Mouse (Mus musculus) ES-E14 (cell line): ENCODE data around the gene Oas1c. TPM values are rescaled to one million over a fixed set of nuclear protein-coding genes. Genes with fewer than 3 reads are reported as not detected.
A peak's percentile ranks its signal among the peaks of the same experiment; 100 is the strongest.
"Not testable (repeated sequence)": the region's sequence is repeated elsewhere in the genome, so short reads cannot be mapped to it uniquely, and the experiment has no call there.

Experiments used
- DNase-seq: peaks from one replicate; pipeline ENCODE4 v3.0.0-alpha.2; 2013; ENCODE audit warnings: low read depth, low spot score
- H3K27ac ChIP-seq: 2 replicates; pipeline ENCODE4 v1.5.1; 2012; ENCODE audit warnings: low read depth, mild to moderate bottlenecking, low read length, moderate library complexity, mixed read lengths; ENCODE audit not compliant: poor library complexity, insufficient read depth, severe bottlenecking
- H3K36me3 ChIP-seq: 2 replicates; pipeline ENCODE4 v1.6.1; 2012; ENCODE audit warnings: mild to moderate bottlenecking, low read length, moderate library complexity, mixed read lengths; ENCODE audit not compliant: control insufficient read depth, poor library complexity, insufficient read depth, severe bottlenecking
- H3K4me1 ChIP-seq, 2 experiments: fragments of 150-350 bp in 1 of 2; sonication (generic) in 1 of 2; 2 replicates each; pipeline ENCODE4 v1.6.1; 2012; ENCODE audit warnings: low read length in 2 of 2, mild to moderate bottlenecking in 1 of 2, mixed read lengths in 1 of 2; ENCODE audit not compliant: control insufficient read depth in 2 of 2, insufficient read depth in 2 of 2, poor library complexity in 1 of 2
- H3K4me3 ChIP-seq, 2 experiments: fragments of 150-350 bp in 1 of 2; sonication (generic) in 1 of 2; 2 replicates each; pipeline ENCODE4 v1.5.1; 2012; ENCODE audit warnings: low read length in 2 of 2, low read depth in 1 of 2, mild to moderate bottlenecking in 1 of 2, mixed read lengths in 1 of 2; ENCODE audit not compliant: insufficient read depth in 1 of 2, poor library complexity in 1 of 2, severe bottlenecking in 1 of 2
- H3K9ac ChIP-seq: 2 replicates; pipeline ENCODE4 v1.6.1; 2012; ENCODE audit warnings: low read depth, mild to moderate bottlenecking, low read length, mixed read lengths; ENCODE audit not compliant: poor library complexity, insufficient read depth, severe bottlenecking
- H3K9me3 ChIP-seq: fragments of 150-350 bp; sonication (generic); 2 replicates; pipeline ENCODE4 v1.6.1; 2012; ENCODE audit warnings: low read depth, mild to moderate bottlenecking, low read length; ENCODE audit not compliant: control insufficient read depth, insufficient read depth
- CHD2 ChIP-seq: IDR thresholded peaks from 2 replicates; pipeline ENCODE4 v1.6.1; 2014; ENCODE audit warnings: mild to moderate bottlenecking, low read depth, low read length, inconsistent platforms
- HCFC1 ChIP-seq: IDR thresholded peaks from 2 replicates; pipeline ENCODE4 v1.6.1; 2012; ENCODE audit warnings: low read length, inconsistent platforms, borderline replicate concordance; ENCODE audit not compliant: insufficient read depth
- MAFK ChIP-seq: IDR thresholded peaks from 2 replicates; pipeline ENCODE4 v1.6.1; 2014; ENCODE audit warnings: mild to moderate bottlenecking, low read depth, low read length, inconsistent platforms; ENCODE audit not compliant: insufficient read depth
- ZC3H11A ChIP-seq: IDR thresholded peaks from 2 replicates; pipeline ENCODE4 v1.6.1; 2012; ENCODE audit warnings: low read depth, mild to moderate bottlenecking, inconsistent platforms, low read length, borderline replicate concordance
- ZNF384 ChIP-seq: IDR thresholded peaks from 2 replicates; pipeline ENCODE4 v1.6.1; 2012; ENCODE audit warnings: low read depth, low read length, inconsistent platforms
- in situ Hi-C, 2 experiments: fragments of 600-800 bp; cut with MboI; formaldehyde crosslinking; loops; one replicate each; pipeline ENCODE4 v1.15.1; 2025; ENCODE audit warnings: low sequenced_read_pairs in 2 of 2, inconsistent platforms in 1 of 2; ENCODE audit not compliant: unreplicated experiment in 2 of 2
- total RNA-seq: library from RNA; depleted of rRNA; stranded (reverse); fragments of 300-350 nt; gene quantifications from 2 replicates; pipeline ENCODE4 v1.2.3, GENCODE M21; 2012

Gene Oas1c
- total RNA-seq, 1 experiment: 1.2 TPM

GRCm38 (mm10) chr5:120806458-120806857 is 5.9 kb downstream of the Oas1c start:
- H3K27ac ChIP-seq: no peak overlapping the region
- H3K4me1 ChIP-seq: peaks cover 4 to 6% of the 10 kb centered on the region in 2 experiments; a peak in 2 of 4 replicates
- no peak overlapping the region for H3K9ac ChIP-seq
- no peak overlapping the region for H3K4me3 ChIP-seq
- peak; percentile 78 for DNase-seq
- TF ChIP-seq ZNF384: no peak
- in situ Hi-C loops: no loop called here
- no peaks in the 10 kb centered on the region for H3K36me3 ChIP-seq
- no peaks in the 10 kb centered on the region for H3K9me3 ChIP-seq

GRCm38 (mm10) chr5:120803596-120803995 is 8.7 kb downstream of the Oas1c start:
- no peaks in the 10 kb centered on the region for H3K36me3 ChIP-seq
- in situ Hi-C loops: no loop called here
- no peak for TF ChIP-seq ZC3H11A
- no peak for TF ChIP-seq MAFK
- no peak for TF ChIP-seq ZNF384
- no peak for TF ChIP-seq HCFC1
- no peak for TF ChIP-seq CHD2
- DNase-seq: no peak
- no peak overlapping the region for H3K9ac ChIP-seq
- H3K27ac ChIP-seq: no peak overlapping the region
- no peaks in the 10 kb centered on the region; a peak in 1 of 4 replicates for H3K4me1 ChIP-seq
- no peaks in the 10 kb centered on the region for H3K9me3 ChIP-seq
- H3K4me3 ChIP-seq: no peak overlapping the region

- H3K4me1 ChIP-seq, H3K9ac ChIP-seq, in situ Hi-C loops, H3K9me3 ChIP-seq, H3K4me3 ChIP-seq, H3K36me3 ChIP-seq, H3K27ac ChIP-seq, DNase-seq: not testable (repeated sequence)
Observed at GRCm38 (mm10) chr5:120798943-120799342, 13.4 kb downstream of the Oas1c start.

GRCm38 (mm10) chr5:120798147-120798546 is 14.2 kb downstream of the Oas1c start:
- H3K36me3 ChIP-seq, H3K9me3 ChIP-seq, DNase-seq, in situ Hi-C loops, H3K9ac ChIP-seq, H3K27ac ChIP-seq, H3K4me1 ChIP-seq, H3K4me3 ChIP-seq: not testable (repeated sequence)

GRCm38 (mm10) chr5:120795480-120796034 is 16.8 kb downstream of the Oas1c start, which contains the start of gene Oas1e:
Oas1e (minus strand) TSS chr5:120795530.
- H3K9ac ChIP-seq, H3K4me1 ChIP-seq, H3K27ac ChIP-seq, H3K4me3 ChIP-seq, DNase-seq, in situ Hi-C loops, H3K36me3 ChIP-seq, H3K9me3 ChIP-seq: not testable (repeated sequence)
